8 mouse cellular contexts compared by ENCODE assay signal in genomic region chr10:22148441-22149072, GRCm38 (mm10). TPM values are rescaled to one million over a fixed set of nuclear protein-coding genes. Genes with fewer than 3 reads are reported as not detected.
A peak's percentile ranks its signal among the peaks of the same experiment; 100 is the strongest.
DNase-seq lines count a peak whose midpoint lies in the region; ATAC-seq and TF ChIP-seq lines count a peak whose summit lies in the region.

No protein-coding gene starts in this region.

- peak overlapping the region; percentile 59 for H3K4me3 ChIP-seq in intestine, embryonic 14.5 days (ENCODE audit: low read depth, low read length)
- H3K4me3 ChIP-seq in liver, embryonic 15.5 days (replicated peaks): peak overlapping the region; percentile 61
- H3K4me3 ChIP-seq in thymus, adult 2 months (ENCODE audit: control insufficient read depth, insufficient read depth, low read length): peak overlapping the region; percentile 73

- H3K27me3 ChIP-seq in intestine, embryonic 14.5 days (replicated peaks; ENCODE audit: control insufficient read depth, insufficient read depth, low read length): peaks cover 32% of the 10 kb centered on the region
- peaks cover 52% of the 10 kb centered on the region for H3K27me3 ChIP-seq in liver, embryonic 15.5 days
- peaks cover 16% of the 10 kb centered on the region for H3K27me3 ChIP-seq in thymus, adult 2 months (ENCODE audit: control insufficient read depth, insufficient read depth, low read length)

- peaks cover 6% of the 10 kb centered on the region; the same call in 1 of the 2 replicates for H3K4me1 ChIP-seq in intestine, embryonic 14.5 days (replicated peaks; ENCODE audit: control insufficient read depth, insufficient read depth, low read length)
- H3K4me1 ChIP-seq in liver, embryonic 15.5 days (replicated peaks): peaks cover 6% of the 10 kb centered on the region
- peaks cover 18% of the 10 kb centered on the region for H3K4me1 ChIP-seq in thymus, adult 2 months (replicated peaks; ENCODE audit: control insufficient read depth, insufficient read depth, low read length)

- peak overlapping the region; percentile 74 for H3K9ac ChIP-seq in intestine, embryonic 14.5 days (ENCODE audit: low read length)
- peak overlapping the region; percentile 40; the same call in 1 of the 2 replicates for H3K9ac ChIP-seq in liver, embryonic 15.5 days

- no peak for TF ChIP-seq CTCF in thymus, adult 2 months (IDR thresholded peaks at IDR 0.05; ENCODE audit: borderline replicate concordance, control insufficient read depth, extremely low read depth, insufficient read depth, low read length, poor library complexity)

- WGBS in intestine, embryonic 14.5 days: 0% methylated on average over 46 of the region's 50 CpGs
- whole genome bisulfite sequencing in liver, embryonic 15.5 days (ENCODE audit: insufficient replicate concordance): under 1% methylated on average over 47 of the region's 50 CpGs
- WGBS in thymus, adult 2 months: 1% methylated on average over 50 of the region's 50 CpGs

- peak; percentile 69 for ATAC-seq in cerebellum, adult (ENCODE audit: insufficient number of reproducible peaks, low FRiP score, low TSS enrichment)
- peak; percentile 87 for ATAC-seq in intestine, embryonic 14.5 days (replicated peaks; ENCODE audit: low FRiP score, low TSS enrichment, low read depth)
- ATAC-seq in liver, embryonic 15.5 days (ENCODE audit: insufficient read depth): peak; percentile 79

- peak; percentile 48; the same call in 1 of the 2 replicates for TF ChIP-seq POLR2A in thymus, adult 2 months (IDR thresholded peaks at IDR 0.05; ENCODE audit: control insufficient read depth, extremely low read depth, insufficient read depth, low read length, poor library complexity)

- H3K4me2 ChIP-seq in intestine, embryonic 14.5 days (ENCODE audit: low read length): peak overlapping the region; percentile 96
- H3K4me2 ChIP-seq in liver, embryonic 15.5 days: peak overlapping the region; percentile 79

- peak overlapping the region; percentile 62 for H3K27ac ChIP-seq in intestine, embryonic 14.5 days (ENCODE audit: low read depth)
- no peak overlapping the region; the same call in 1 of the 2 replicates for H3K27ac ChIP-seq in liver, embryonic 15.5 days (replicated peaks)
- H3K27ac ChIP-seq in thymus, adult 2 months (ENCODE audit: control insufficient read depth, insufficient read depth, low read length): no peak overlapping the region

- H3K36me3 ChIP-seq in intestine, embryonic 14.5 days (ENCODE audit: control insufficient read depth, insufficient read depth, low read length): no peaks in the 10 kb centered on the region
- no peaks in the 10 kb centered on the region for H3K36me3 ChIP-seq in liver, embryonic 15.5 days (replicated peaks)
- no peaks in the 10 kb centered on the region for H3K36me3 ChIP-seq in thymus, adult 2 months (ENCODE audit: control insufficient read depth, insufficient read depth, low read length)

- H3K9me3 ChIP-seq in intestine, embryonic 14.5 days (ENCODE audit: control insufficient read depth, low read length): no peaks in the 10 kb centered on the region
- no peaks in the 10 kb centered on the region for H3K9me3 ChIP-seq in liver, embryonic 15.5 days (replicated peaks)

- no peak for DNase-seq in cerebellum, adult 11 months
- DNase-seq in cerebellum, adult 8-10 months: peak; percentile 19
- peak; percentile 67 for DNase-seq in gastrocnemius, postnatal 25 days
- DNase-seq in intestine, embryonic 14.5 days (ENCODE audit: low spot score): peak; percentile 92
- peak; percentile 62 to 75 for DNase-seq in natural killer cell, adult 2 months (ENCODE audit: low spot score in 2 of 2)
- DNase-seq in thymus, adult 2 months: peak; percentile 72

RNA-seq across cellular contexts. Expression of gene E030030I06Rik, which starts 0.5 kb away (rescaled TPM):
- 1 to 10 TPM; 1.2 to 2.1 TPM for total RNA-seq in gastrocnemius, postnatal 25 days (2021)
- 31.6 and 32.8 TPM in 2 replicates for polyA plus RNA-seq in intestine, embryonic 14.5 days (2014; fragmentation: Nextera tagmentation; extraction: Ambion mirVana)
- 2.5 and 3.1 TPM in 2 replicates for polyA plus RNA-seq in liver, embryonic 15.5 days (2015; fragmentation: Nextera tagmentation; extraction: Ambion mirVana)
- polyA plus RNA-seq in thymus, adult 2 months (2012; rRNA removed): 4.5 and 6.5 TPM in 2 replicates

RNA-seq across cellular contexts. Expression of gene Raet1e, which starts 9.8 kb away (rescaled TPM):
- total RNA-seq in gastrocnemius, postnatal 25 days (2021): not detected
- polyA plus RNA-seq in intestine, embryonic 14.5 days (2014; fragmentation: Nextera tagmentation; extraction: Ambion mirVana): 4.7 and 6.6 TPM in 2 replicates
- 2.3 and 2.6 TPM in 2 replicates for polyA plus RNA-seq in liver, embryonic 15.5 days (2015; fragmentation: Nextera tagmentation; extraction: Ambion mirVana)
- polyA plus RNA-seq in thymus, adult 2 months (2012; rRNA removed): 0.33 and 0.38 TPM in 2 replicates

RNA-seq across cellular contexts. Expression of gene H60b, which starts 9.8 kb away (rescaled TPM):
- total RNA-seq in gastrocnemius, postnatal 25 days (2021): not detected
- 0.28 and 0.55 TPM in 2 replicates for polyA plus RNA-seq in intestine, embryonic 14.5 days (2014; fragmentation: Nextera tagmentation; extraction: Ambion mirVana)
- polyA plus RNA-seq in liver, embryonic 15.5 days (2015; fragmentation: Nextera tagmentation; extraction: Ambion mirVana): 0.36 TPM in 1 of 2 replicates, not detected in the other
- not detected in 2 replicates for polyA plus RNA-seq in thymus, adult 2 months (2012; rRNA removed)
